Mouse (Mus musculus) CH12.LX (cell line): ENCODE measurements around the gene Cdh4.

Experiments used
- CTCF ChIP-seq, 2 experiments: IDR thresholded peaks in 1 of 2; conservative IDR thresholded peaks in 1 of 2; 2 replicates each; pipeline ENCODE4 v1.5.1; 2011 to 2012; ENCODE audit warnings: low read depth in 2 of 2, low read length in 2 of 2, improper control_type of control experiment in 1 of 2, inconsistent platforms in 1 of 2, mild to moderate bottlenecking in 1 of 2, moderate library complexity in 1 of 2
- E2F4 ChIP-seq: IDR thresholded peaks from 2 replicates; pipeline ENCODE4 v1.6.1; 2011; ENCODE audit warnings: low read depth, low read length, improper control_type of control experiment; ENCODE audit not compliant: insufficient replicate concordance
- JUND ChIP-seq: conservative IDR thresholded peaks from 2 replicates; pipeline ENCODE4 v1.6.1; 2011; ENCODE audit warnings: low read depth, low read length, improper control_type of control experiment
- MAFK ChIP-seq: IDR thresholded peaks from 2 replicates; pipeline ENCODE4 v1.6.1; 2011; ENCODE audit warnings: low read length, improper control_type of control experiment; ENCODE audit not compliant: insufficient replicate concordance
- MAX ChIP-seq: IDR thresholded peaks from 2 replicates; pipeline ENCODE4 v1.6.1; 2011; ENCODE audit warnings: low read length, improper control_type of control experiment
- MEF2A ChIP-seq: IDR thresholded peaks from 2 replicates; pipeline ENCODE4 v1.6.1; 2014; ENCODE audit warnings: low read depth, mild to moderate bottlenecking, inconsistent platforms, low read length, improper control_type of control experiment, borderline replicate concordance
- MYC ChIP-seq: IDR thresholded peaks from 2 replicates; pipeline ENCODE4 v1.6.1; 2011; ENCODE audit warnings: low read depth, mild to moderate bottlenecking, improper control_type of control experiment, low read length
- NELFE ChIP-seq: IDR thresholded peaks from 2 replicates; pipeline ENCODE4 v1.6.1; 2011; ENCODE audit warnings: low read depth, low read length, improper control_type of control experiment
- SMC3 ChIP-seq: IDR thresholded peaks from 2 replicates; pipeline ENCODE4 v1.6.1; 2011; ENCODE audit warnings: low read depth, low read length, improper control_type of control experiment
- ZC3H11A ChIP-seq: IDR thresholded peaks from 2 replicates; pipeline ENCODE4 v1.6.1; 2012; ENCODE audit warnings: low read depth, mild to moderate bottlenecking, inconsistent platforms, low read length, improper control_type of control experiment

- TF ChIP-seq MAFK (no peak), MAX (no peak), MEF2A (no peak), CTCF (conservative IDR thresholded peaks at IDR 0.05 in 1 of 2, IDR thresholded peaks at IDR 0.05 in 1 of 2; ENCODE audit: low read depth in 2 of 2, low read length in 2 of 2) (no peak), JUND (no peak), NELFE (no peak), MYC (no peak), SMC3 (no peak), ZC3H11A (no peak), E2F4 (no peak)
Observed at GRCm38 (mm10) chr2:179945051-179945450, 502.8 kb downstream of the Cdh4 start.
